Mouse (Mus musculus) liver, adult (tissue): ENCODE measurements at regions not wholly inside any gene's neighbourhood (a gene's known extent, or its start where the extent isn't known, plus 50 kb on each side); places are given as distances from the start of the nearest gene placed in this dataset.

Experiments used
- GATA4 ChIP-seq: IDR thresholded peaks from 2 replicates; pipeline ENCODE4 v1.6.1; 2014; ENCODE audit warnings: mild to moderate bottlenecking, low read length; ENCODE audit not compliant: insufficient replicate concordance

- TF ChIP-seq GATA4, result no peak
Measured at GRCm38 (mm10) chr2:92768088-92768487, 146.8 kb upstream of the Syt13 start.

- TF ChIP-seq GATA4, result no peak
Measured at GRCm38 (mm10) chr2:92769061-92769460, 145.8 kb upstream of the Syt13 start.

- no peak for TF ChIP-seq GATA4
Measured at GRCm38 (mm10) chr2:92770098-92770497, 144.8 kb upstream of the Syt13 start.

- TF ChIP-seq GATA4, result no peak
Measured at GRCm38 (mm10) chr2:92772623-92773022, 142.3 kb upstream of the Syt13 start.

- no peak for TF ChIP-seq GATA4
Measured at GRCm38 (mm10) chr2:92776497-92776896, 138.4 kb upstream of the Syt13 start.

GRCm38 (mm10) chr2:92779101-92779500 lies 135.8 kb upstream of the Syt13 start:
- no peak for TF ChIP-seq GATA4

- no peak for TF ChIP-seq GATA4
Measured at GRCm38 (mm10) chr2:92780021-92780420, 134.9 kb upstream of the Syt13 start.

GRCm38 (mm10) chr2:92781451-92781850 lies 133.4 kb upstream of the Syt13 start:
- TF ChIP-seq GATA4, result no peak

GRCm38 (mm10) chr2:92782621-92783020 lies 132.3 kb upstream of the Syt13 start:
- no peak for TF ChIP-seq GATA4

- TF ChIP-seq GATA4, result no peak
Measured at GRCm38 (mm10) chr2:92784916-92785315, 130.0 kb upstream of the Syt13 start.

GRCm38 (mm10) chr2:92787925-92788410 lies 126.9 kb upstream of the Syt13 start:
- TF ChIP-seq GATA4, result no peak

- TF ChIP-seq GATA4, result no peak
Measured at GRCm38 (mm10) chr2:92788875-92789274, 126.0 kb upstream of the Syt13 start.

GRCm38 (mm10) chr2:92790374-92790773 lies 124.5 kb upstream of the Syt13 start:
- no peak for TF ChIP-seq GATA4

- no peak for TF ChIP-seq GATA4
Measured at GRCm38 (mm10) chr2:92799770-92800169, 115.1 kb upstream of the Syt13 start.

GRCm38 (mm10) chr2:92800667-92801066 lies 114.2 kb upstream of the Syt13 start:
- TF ChIP-seq GATA4, result no peak

GRCm38 (mm10) chr2:92804916-92805315 lies 110.0 kb upstream of the Syt13 start:
- no peak for TF ChIP-seq GATA4

- TF ChIP-seq GATA4, result no peak
Measured at GRCm38 (mm10) chr2:92805761-92806160, 109.1 kb upstream of the Syt13 start.
